Comparison of ENCODE assay signal across 9 mouse cellular contexts in the genomic region with DNA sequence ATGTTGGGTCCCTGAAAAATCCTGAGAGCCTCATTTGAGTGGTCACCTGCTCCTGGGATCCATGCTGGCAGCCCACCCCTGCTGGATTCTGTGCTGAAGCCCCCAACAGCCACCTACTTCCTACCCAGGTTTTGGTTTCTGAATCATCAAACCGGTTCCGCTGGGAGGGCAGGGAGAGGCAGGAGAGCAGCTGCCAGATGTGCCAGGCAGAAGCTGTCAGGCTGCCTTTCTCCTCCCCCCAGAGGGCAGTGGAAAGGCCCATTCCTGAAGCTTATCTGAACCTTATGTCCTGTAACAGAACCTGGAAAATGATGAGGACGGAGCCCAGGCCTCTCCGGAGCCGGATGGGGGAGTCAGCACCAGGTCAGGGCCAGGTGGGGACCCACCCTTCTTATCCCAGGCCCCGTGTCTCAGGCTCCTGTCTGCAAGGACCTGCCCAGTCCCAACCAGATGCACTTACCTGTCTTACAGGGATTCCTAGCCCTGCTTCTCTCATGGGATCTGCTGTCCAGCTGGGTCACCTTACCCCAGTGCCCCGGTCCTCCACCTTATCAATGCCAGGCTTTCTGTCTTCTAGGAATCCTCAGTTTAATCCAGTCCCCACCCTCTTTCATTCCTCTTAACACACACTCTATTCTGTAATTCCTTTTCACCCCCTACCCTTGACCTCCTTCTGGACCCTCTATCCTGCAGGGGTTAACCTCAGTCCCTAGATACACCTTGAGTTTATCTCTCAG. TPM values are rescaled to one million over a fixed set of nuclear protein-coding genes. Genes with fewer than 3 reads are reported as not detected.
A peak's percentile ranks its signal among the peaks of the same experiment; 100 is the strongest.
DNase-seq lines count a peak whose midpoint lies in the region; ATAC-seq lines count a peak whose summit lies in the region.
"Had no signal": no experiment of that assay in that cellular context is flagged by ENCODE, and none has a peak within 500 bp of the region (broad histone marks: within the 10 kb centered on the region; RNA-seq: fewer than 3 reads in every experiment).

No protein-coding gene starts in this region.

- H3K9me3 ChIP-seq in intestine, embryonic 15.5 days, result no peaks in the 10 kb centered on the region
- H3K9me3 ChIP-seq in midbrain, embryonic 12.5 days, result no peaks in the 10 kb centered on the region

- no peak for ATAC-seq in intestine, embryonic 15.5 days
- ATAC-seq in midbrain, embryonic 12.5 days (ENCODE audit: low FRiP score, low read depth), result no peak

- 53% methylated on average over 7 of the region's 7 CpGs for WGBS in intestine, embryonic 15.5 days
- 70% methylated on average over 7 of the region's 7 CpGs for WGBS in midbrain, embryonic 12.5 days

- H3K9ac ChIP-seq in intestine, embryonic 15.5 days, result peak overlapping the region; percentile 89
- H3K9ac ChIP-seq in midbrain, embryonic 12.5 days (replicated peaks), result peak overlapping the region; percentile 83

- H3K4me1 ChIP-seq in intestine, embryonic 15.5 days (replicated peaks), result peaks cover 8% of the 10 kb centered on the region
- H3K4me1 ChIP-seq in midbrain, embryonic 12.5 days, result peaks cover 15% of the 10 kb centered on the region

- peak overlapping the region; percentile 81 for H3K4me3 ChIP-seq in intestine, embryonic 15.5 days (replicated peaks)
- peak overlapping the region; percentile 84 for H3K4me3 ChIP-seq in midbrain, embryonic 12.5 days

- H3K36me3 ChIP-seq in intestine, embryonic 15.5 days, result peaks cover 10% of the 10 kb centered on the region
- peaks cover 38% of the 10 kb centered on the region for H3K36me3 ChIP-seq in midbrain, embryonic 12.5 days

- intact Hi-C loops in left cerebral cortex, postnatal 25 days (cut with DNase I), result loop anchor here (2.0 to 5.0 kb wide), 3 partner anchors 36 to 100 kb away; a partner anchor contains a TSS

- DNase-seq in cerebellum, adult 9-10 months, result peak; percentile 60
- DNase-seq in cerebellum, postnatal 4 days (ENCODE audit: low spot score in 2 of 2), result no peak
- peak; percentile 45 to 67 for DNase-seq in urinary bladder, adult 18-20 months (ENCODE audit: low spot score in 2 of 2)
- DNase-seq in urinary bladder, postnatal 10 days (ENCODE audit: low spot score), result no peak
- no peak for DNase-seq in yolk sac, embryonic 10.5 days (ENCODE audit: low spot score)
- DNase-seq in left cerebral cortex, postnatal 25 days (ENCODE audit: low spot score in 2 of 2), result no peak

- no peaks in the 10 kb centered on the region for H3K27me3 ChIP-seq in intestine, embryonic 15.5 days (replicated peaks)
- no peaks in the 10 kb centered on the region for H3K27me3 ChIP-seq in midbrain, embryonic 12.5 days

- H3K27ac ChIP-seq in intestine, embryonic 15.5 days, result no peak overlapping the region
- no peak overlapping the region for H3K27ac ChIP-seq in midbrain, embryonic 12.5 days (replicated peaks)

- peak overlapping the region; percentile 74 for H3K4me2 ChIP-seq in intestine, embryonic 15.5 days (replicated peaks)
- peak overlapping the region; percentile 71 for H3K4me2 ChIP-seq in midbrain, embryonic 12.5 days (replicated peaks)

RNA-seq across cellular contexts. Expression of a gene that starts 1.3 kb away (rescaled TPM):
- 75.0 and 80.7 TPM in 2 replicates for polyA plus RNA-seq in intestine, embryonic 15.5 days (2015; fragmentation: Nextera tagmentation; extraction: Ambion mirVana)
- polyA plus RNA-seq in midbrain, embryonic 12.5 days (2016; fragmentation: Nextera tagmentation; extraction: Ambion mirVana), result 59.5 and 63.6 TPM in 2 replicates
- 100 to 1,000 TPM; 116 to 118 TPM for total RNA-seq in left cerebral cortex, postnatal 25 days (2021)

RNA-seq across cellular contexts. Expression of a gene that starts 12.7 kb away (rescaled TPM):
- polyA plus RNA-seq in intestine, embryonic 15.5 days (2015; fragmentation: Nextera tagmentation; extraction: Ambion mirVana), result not detected in 2 replicates
- not detected in 2 replicates for polyA plus RNA-seq in midbrain, embryonic 12.5 days (2016; fragmentation: Nextera tagmentation; extraction: Ambion mirVana)
- not detected for total RNA-seq in left cerebral cortex, postnatal 25 days (2021)
- polyA plus RNA-seq: large intestine, adult 2 months had no signal

RNA-seq across cellular contexts. Expression of a gene that starts 16.9 kb away (rescaled TPM):
- polyA plus RNA-seq in intestine, embryonic 15.5 days (2015; fragmentation: Nextera tagmentation; extraction: Ambion mirVana), result 0.09 and 0.19 TPM in 2 replicates
- polyA plus RNA-seq in midbrain, embryonic 12.5 days (2016; fragmentation: Nextera tagmentation; extraction: Ambion mirVana), result 0.12 and 0.14 TPM in 2 replicates
- total RNA-seq in left cerebral cortex, postnatal 25 days (2021), result not detected

RNA-seq across cellular contexts. Expression of a gene that starts 21.5 kb away (rescaled TPM):
- 207 and 214 TPM in 2 replicates for polyA plus RNA-seq in intestine, embryonic 15.5 days (2015; fragmentation: Nextera tagmentation; extraction: Ambion mirVana)
- 121 and 133 TPM in 2 replicates for polyA plus RNA-seq in midbrain, embryonic 12.5 days (2016; fragmentation: Nextera tagmentation; extraction: Ambion mirVana)
- total RNA-seq in left cerebral cortex, postnatal 25 days (2021), result 10 to 100 TPM; 75.6 to 82.8 TPM

RNA-seq across cellular contexts. Expression of a gene that starts 26.5 kb away (rescaled TPM):
- polyA plus RNA-seq in intestine, embryonic 15.5 days (2015; fragmentation: Nextera tagmentation; extraction: Ambion mirVana), result 3.9 and 5.4 TPM in 2 replicates
- 0.42 and 0.71 TPM in 2 replicates for polyA plus RNA-seq in midbrain, embryonic 12.5 days (2016; fragmentation: Nextera tagmentation; extraction: Ambion mirVana)
- 1 to 10 TPM; 1.1 to 2.0 TPM for total RNA-seq in left cerebral cortex, postnatal 25 days (2021)

Comparison
In these comparisons a context has a peak if more than half of its experiments do, and no peak if none do; other contexts are left out.
1. DNase-seq: peak in cerebellum, adult 9-10 months (single experiment) and urinary bladder, adult 18-20 months (2 of 2); none in cerebellum, postnatal 4 days (0 of 2), urinary bladder, postnatal 10 days (single experiment), yolk sac, embryonic 10.5 days (single experiment) and left cerebral cortex, postnatal 25 days (0 of 2).